Comparison of ENCODE assay signal across 26 mouse cellular contexts in the genomic region with DNA sequence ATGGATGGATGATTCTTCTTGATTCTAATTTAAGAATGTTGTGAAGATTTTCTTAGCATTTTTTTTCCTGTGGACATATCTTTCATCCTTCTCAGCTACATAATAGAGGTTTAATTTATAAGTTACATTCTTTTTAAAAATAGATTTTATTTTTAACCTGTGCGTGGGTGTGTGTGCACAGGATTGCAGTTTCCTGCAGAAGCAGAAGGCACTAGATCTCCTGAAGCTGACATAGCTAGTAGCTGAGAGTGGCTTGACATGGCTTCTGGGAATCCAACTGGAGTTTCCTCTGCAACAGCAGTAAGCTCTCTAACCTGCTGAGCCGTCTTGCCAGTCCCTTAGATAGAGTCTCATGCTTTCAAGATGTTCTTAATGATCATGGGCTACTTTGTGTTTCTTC.
"Had no signal": no experiment of that assay in that cellular context is flagged by ENCODE, and none has a peak within 500 bp of the region (broad histone marks: within the 10 kb centered on the region; RNA-seq: fewer than 3 reads in every experiment).

No protein-coding gene starts in this region.

- H3K27ac ChIP-seq: gastrocnemius, adult 2 months; heart, embryonic 10.5 days; hindbrain, embryonic 10.5 days; hindbrain, embryonic 12.5 days; hindbrain, embryonic 15.5 days; hindbrain, postnatal 0 days; kidney, embryonic 15.5 days; kidney, postnatal 0 days; limb, embryonic 13.5 days; limb, embryonic 15.5 days; liver, embryonic 12.5 days; liver, embryonic 14.5 days had no signal

- ATAC-seq: hindbrain, postnatal 0 days; intestine, embryonic 16.5 days; liver, embryonic 12.5 days had no signal

- DNase-seq: gastrocnemius, adult 2 months; gastrocnemius, postnatal 10 days; gastrocnemius, postnatal 25 days; heart, adult 18-20 months; heart, postnatal 10 days; heart, postnatal 4 days; kidney, adult 11 months; kidney, adult 2 months; kidney, adult 9 months; kidney, postnatal 14 days; kidney, postnatal 36 days; layer of hippocampus, adult 9-11 months; layer of hippocampus, postnatal 36 days had no signal

- H3K4me3 ChIP-seq: gastrocnemius, adult 2 months; heart, embryonic 10.5 days; heart, embryonic 12.5 days; hindbrain, embryonic 10.5 days; hindbrain, embryonic 12.5 days; hindbrain, embryonic 15.5 days; kidney, embryonic 15.5 days; limb, embryonic 13.5 days; limb, embryonic 15.5 days; liver, embryonic 12.5 days had no signal
